Mouse (Mus musculus): ENCODE measurements at regions not wholly inside any gene's neighbourhood (a gene's known extent, or its start where the extent isn't known, plus 50 kb on each side); places are given as distances from the start of the nearest gene placed in this dataset. TPM values are rescaled to one million over a fixed set of nuclear protein-coding genes. Genes with fewer than 3 reads are reported as not detected.

DNA sequence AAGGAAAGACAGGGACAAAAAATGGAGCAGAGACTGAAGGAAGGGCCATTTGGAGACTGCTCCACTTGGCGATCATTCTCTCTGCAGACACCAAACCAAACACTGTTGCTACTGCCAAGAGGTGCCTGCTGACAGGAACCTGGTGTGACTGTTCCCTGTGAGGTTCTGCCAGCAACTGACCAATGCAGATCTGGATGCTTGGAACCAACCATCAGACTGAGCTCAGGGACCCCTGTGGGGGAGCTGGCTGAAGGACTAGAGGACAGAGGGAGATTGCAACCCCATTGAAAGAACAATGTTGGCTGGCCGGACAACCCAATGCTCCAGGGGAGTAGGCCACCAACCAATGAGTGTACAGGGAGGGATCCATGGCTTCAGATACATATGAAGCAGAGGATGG lies 139.2 kb upstream of the Cep126 start:
- WGBS = 91% methylated on average over 2 of the region's 2 CpGs

DNA sequence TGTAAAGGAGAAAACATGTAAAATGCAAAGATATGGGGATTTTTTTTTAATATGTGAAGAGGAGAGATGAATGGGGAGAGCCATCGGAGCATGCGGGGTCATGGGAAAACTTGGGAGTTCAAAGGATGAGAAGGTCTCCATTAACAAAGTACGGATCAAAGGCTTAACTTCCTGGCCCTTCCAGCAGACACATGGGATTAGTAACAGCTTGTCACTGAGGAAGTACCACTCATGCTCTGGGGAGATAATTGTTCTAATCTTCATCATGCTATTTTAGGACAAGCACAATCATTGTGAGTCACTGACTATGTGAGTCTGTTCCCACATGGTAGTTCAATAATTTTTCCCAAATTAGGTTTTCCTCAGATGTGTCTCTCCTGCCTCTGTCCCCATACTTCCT lies 115.4 kb upstream of the Cep126 start:
- H3K9ac ChIP-seq (replicated peaks) = no peak overlapping the region
- H3K4me3 ChIP-seq = no peak overlapping the region
- ATAC-seq (replicated peaks) = no peak
- no peak overlapping the region for H3K27ac ChIP-seq (replicated peaks)
- no peak overlapping the region for H3K4me2 ChIP-seq (replicated peaks)
- H3K36me3 ChIP-seq = no peaks in the 10 kb centered on the region
- H3K4me1 ChIP-seq = no peaks in the 10 kb centered on the region
- no peaks in the 10 kb centered on the region for H3K9me3 ChIP-seq
- WGBS = 84% methylated on average over 3 of the region's 3 CpGs
- H3K27me3 ChIP-seq = no peaks in the 10 kb centered on the region

More for the DNA sequence above, 139.2 kb upstream of the Cep126 start:
- no peak for ATAC-seq (replicated peaks)
- no peak overlapping the region for H3K4me3 ChIP-seq
- no peak overlapping the region for H3K4me2 ChIP-seq (replicated peaks)
- H3K9ac ChIP-seq (replicated peaks) = no peak overlapping the region
- H3K36me3 ChIP-seq = no peaks in the 10 kb centered on the region
- H3K27me3 ChIP-seq = no peaks in the 10 kb centered on the region
- no peaks in the 10 kb centered on the region for H3K4me1 ChIP-seq
- no peak overlapping the region for H3K27ac ChIP-seq (replicated peaks)
- no peaks in the 10 kb centered on the region for H3K9me3 ChIP-seq

DNA sequence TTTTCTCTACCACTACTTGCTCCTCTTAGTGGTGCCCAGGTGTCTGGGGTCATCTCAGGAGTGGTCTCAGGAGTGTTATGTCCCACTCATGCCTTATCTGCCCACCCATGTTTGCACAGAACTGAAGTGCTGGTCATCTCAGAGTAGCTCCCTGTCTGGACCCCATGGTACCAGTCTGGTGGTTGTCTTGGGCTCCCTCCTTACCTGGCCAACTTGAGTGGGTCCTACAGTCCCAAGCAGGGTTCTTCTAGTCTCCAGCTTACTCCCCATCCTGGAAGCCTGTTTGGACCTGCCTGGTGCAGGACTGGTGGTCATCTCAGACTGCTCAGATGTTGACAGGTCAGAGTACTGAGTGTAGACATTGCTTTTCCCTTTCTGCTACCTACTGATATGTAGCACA lies 94.0 kb upstream of the Cep126 start:
- H3K27me3 ChIP-seq = no peaks in the 10 kb centered on the region
- H3K4me2 ChIP-seq (replicated peaks) = no peak overlapping the region
- H3K27ac ChIP-seq (replicated peaks) = no peak overlapping the region
- no peaks in the 10 kb centered on the region for H3K4me1 ChIP-seq
- ATAC-seq (replicated peaks) = no peak
- no peak overlapping the region for H3K4me3 ChIP-seq
- no peaks in the 10 kb centered on the region for H3K9me3 ChIP-seq
- no peak overlapping the region for H3K9ac ChIP-seq (replicated peaks)
- no peaks in the 10 kb centered on the region for H3K36me3 ChIP-seq

DNA sequence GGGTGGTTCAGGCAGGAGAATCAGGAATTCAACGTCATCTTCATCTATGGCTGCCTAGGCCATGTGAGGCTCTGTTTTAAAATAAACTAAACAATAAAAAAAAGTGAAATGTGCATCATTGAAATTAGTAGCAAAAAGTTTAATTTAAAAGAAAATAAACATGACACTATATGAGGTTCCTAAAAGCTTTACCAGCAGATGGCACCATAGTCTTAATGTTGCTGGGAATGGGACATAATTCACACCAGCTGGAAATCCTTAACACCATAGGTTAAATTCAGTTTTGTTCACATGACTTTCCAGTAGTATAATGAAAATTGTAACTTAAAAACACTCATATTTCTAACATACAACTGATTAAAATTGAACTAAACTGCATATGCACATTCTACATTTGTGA lies 92.3 kb upstream of the Cep126 start:
- no peak overlapping the region for H3K4me3 ChIP-seq
- no peaks in the 10 kb centered on the region for H3K36me3 ChIP-seq
- no peak overlapping the region for H3K27ac ChIP-seq (replicated peaks)
- no peak overlapping the region for H3K9ac ChIP-seq (replicated peaks)
- H3K4me1 ChIP-seq = no peaks in the 10 kb centered on the region
- peak; percentile 60; the same call in 1 of the 2 replicates for ATAC-seq (replicated peaks)
- no peaks in the 10 kb centered on the region for H3K27me3 ChIP-seq
- H3K4me2 ChIP-seq (replicated peaks) = no peak overlapping the region
- H3K9me3 ChIP-seq = no peaks in the 10 kb centered on the region
- WGBS = 37% methylated on average over 1 of the region's 1 CpGs

DNA sequence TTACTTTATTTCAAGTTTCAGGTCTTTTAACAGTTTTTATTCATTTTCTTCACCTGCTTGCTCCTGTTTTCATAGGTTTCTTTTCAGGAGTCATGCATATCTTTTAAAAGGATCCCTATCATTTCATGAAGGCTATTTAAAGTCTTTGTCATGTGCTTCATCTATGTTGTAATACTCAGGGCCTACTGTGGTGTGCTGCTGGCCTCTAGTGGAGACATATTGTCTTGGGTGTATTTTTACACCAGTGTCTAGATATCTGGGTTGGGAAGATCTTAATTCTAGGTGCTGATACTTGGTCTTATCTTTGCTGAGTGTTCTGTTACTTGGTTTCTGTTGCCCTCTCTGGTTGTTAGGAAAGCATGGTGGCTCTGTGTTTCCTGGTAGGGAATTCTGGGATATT lies 74.8 kb upstream of the Cep126 start:
- H3K4me1 ChIP-seq = no peaks in the 10 kb centered on the region
- no peak overlapping the region for H3K4me2 ChIP-seq (replicated peaks)
- H3K27ac ChIP-seq (replicated peaks) = no peak overlapping the region
- H3K9me3 ChIP-seq = no peaks in the 10 kb centered on the region
- H3K27me3 ChIP-seq = no peaks in the 10 kb centered on the region
- ATAC-seq (replicated peaks) = peak; percentile 87
- no peak overlapping the region for H3K9ac ChIP-seq (replicated peaks)
- no peaks in the 10 kb centered on the region for H3K36me3 ChIP-seq
- no peak overlapping the region for H3K4me3 ChIP-seq

DNA sequence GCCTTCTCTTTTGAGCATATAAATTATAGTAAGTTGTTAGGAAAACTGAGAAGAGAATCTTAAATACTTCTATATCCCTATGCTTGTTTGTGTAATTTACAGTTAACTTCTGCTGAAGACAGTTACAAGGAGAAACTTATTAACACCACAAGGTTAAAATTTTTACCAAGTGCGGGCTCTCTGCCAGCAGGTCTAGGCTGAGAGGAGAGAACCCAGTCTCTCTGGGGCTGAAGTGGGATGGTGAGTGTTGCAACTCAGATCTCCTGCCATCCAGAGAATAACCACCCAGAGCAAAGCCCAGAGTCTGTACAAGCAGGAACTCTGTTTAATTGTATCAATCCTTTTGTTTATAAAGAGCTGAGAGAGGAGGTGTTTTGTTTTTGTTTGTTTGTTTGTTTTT lies 51.3 kb upstream of the Cep126 start:
- Histone ChIP-seq H3K27me3 (no peaks in the 10 kb centered on the region), H3K9me3 (no peaks in the 10 kb centered on the region), H3K4me2 (replicated peaks) (no peak overlapping the region), H3K36me3 (no peaks in the 10 kb centered on the region), H3K4me1 (no peaks in the 10 kb centered on the region), H3K9ac (replicated peaks) (no peak overlapping the region), H3K4me3 (no peak overlapping the region), H3K27ac (replicated peaks) (no peak overlapping the region)
- 93% methylated on average over 1 of the region's 1 CpGs for WGBS
- ATAC-seq (replicated peaks) = no peak

MicroRNA genes in the stretch of these regions (microRNA counts, 519-probe panel; counts per million panel counts)
- microRNA mmu-miR-1899 = not detected

Small RNAs in the stretch of these regions (microRNA-seq; reads per million reads assigned to microRNA genes)
- gene Mir1899 = not detected

Measured in forebrain, embryonic 15.5 days (tissue).